Mouse (Mus musculus): ENCODE data around the gene Pou2f2.
"Not testable (repeated sequence)": the region's sequence is repeated elsewhere in the genome, so short reads cannot be mapped to it uniquely, and the experiment has no call there.

Gene Pou2f2

GRCm38 (mm10) chr7:25056951-25057350 lies 122.6 kb downstream of the Pou2f2 start:
- no peak for DNase-seq

GRCm38 (mm10) chr7:25052587-25052986 lies 126.9 kb downstream of the Pou2f2 start:
- DNase-seq, result no peak

GRCm38 (mm10) chr7:25049295-25049930 lies 130.1 kb downstream of the Pou2f2 start:
- no peak for DNase-seq

- DNase-seq, result no peak
Measured at GRCm38 (mm10) chr7:25047363-25047762, 132.2 kb downstream of the Pou2f2 start.

- DNase-seq, result not testable (repeated sequence)
Measured at GRCm38 (mm10) chr7:25044599-25044998, 134.9 kb downstream of the Pou2f2 start.

GRCm38 (mm10) chr7:25041921-25042320 lies 137.6 kb downstream of the Pou2f2 start:
- DNase-seq, result no peak
